Mouse (Mus musculus) liver, embryonic 16.5 days (tissue): ENCODE results near the gene Emc7. TPM values are rescaled to one million over a fixed set of nuclear protein-coding genes. Genes with fewer than 3 reads are reported as not detected.

Source experiments
- ATAC-seq: fragments of 200-750 bp; cut with Nextera tagmentation; 2 replicates; pipeline ENCODE4 v1.8.0; 2017; ENCODE audit warnings: low read depth, mild to moderate bottlenecking, moderate number of reproducible peaks, moderate library complexity
- H3K27ac ChIP-seq: fragments of 300-500 bp; sonication (generic); 2 replicates; pipeline ENCODE4 v1.5.1; 2014; ENCODE audit warnings: mild to moderate bottlenecking, low read length
- H3K27me3 ChIP-seq: fragments of 300-500 bp; sonication (generic); 2 replicates; pipeline ENCODE4 v1.6.1; 2014; ENCODE audit warnings: low read depth, low read length, mixed read lengths; ENCODE audit not compliant: control insufficient read depth, insufficient read depth
- H3K36me3 ChIP-seq: fragments of 300-500 bp; sonication (generic); 2 replicates; pipeline ENCODE4 v1.6.1; 2014; ENCODE audit warnings: mild to moderate bottlenecking; ENCODE audit not compliant: control insufficient read depth, insufficient read depth
- H3K4me1 ChIP-seq: fragments of 300-500 bp; sonication (generic); 2 replicates; pipeline ENCODE4 v1.6.1; 2014; ENCODE audit warnings: low read depth, low read length, mixed read lengths; ENCODE audit not compliant: control insufficient read depth
- H3K4me2 ChIP-seq: fragments of 300-500 bp; sonication (generic); 2 replicates; pipeline ENCODE4 v1.6.1; 2014; ENCODE audit warnings: low read depth, low read length, mixed read lengths
- H3K4me3 ChIP-seq: fragments of 300-500 bp; sonication (generic); 2 replicates; pipeline ENCODE4 v1.5.1; 2014; ENCODE audit warnings: low read depth, mild to moderate bottlenecking, low read length
- H3K9ac ChIP-seq: fragments of 300-500 bp; sonication (generic); 2 replicates; pipeline ENCODE4 v1.6.1; 2014; ENCODE audit warnings: low read depth, low read length
- H3K9me3 ChIP-seq: fragments of 300-500 bp; sonication (generic); replicated peaks from 2 replicates; pipeline ENCODE4 v1.6.1; 2016; ENCODE audit warnings: low read length; ENCODE audit not compliant: control insufficient read depth
- WGBS: fragments of 180-500 bp; shearing (Covaris S2); extraction: QIAGEN DNeasy Blood & Tissue Kit; methylation state at CpG from one replicate; pipeline ENCODE4 v1.1.7; 2014; ENCODE audit not compliant: insufficient replicate concordance; 5-methylcytosine and 5-hydroxymethylcytosine counted together
- polyA plus RNA-seq: library from polyadenylated mRNA; unstranded; fragments of >200 nt; fragmentation: Nextera tagmentation; extraction: Ambion mirVana; gene quantifications from 2 replicates; pipeline ENCODE4 v1.2.1, GENCODE M21; 2015

Gene Emc7
- polyA plus RNA-seq, 1 experiment from 2014 or later: 12.9 TPM

GRCm38 (mm10) chr2:112484886-112485285, 30.1 kb downstream of the Emc7 start:
- Histone ChIP-seq H3K4me2 (no peak overlapping the region), H3K36me3 (no peaks in the 10 kb centered on the region), H3K9ac (no peak overlapping the region), H3K4me1 (no peaks in the 10 kb centered on the region), H3K27ac (no peak overlapping the region), H3K27me3 (no peaks in the 10 kb centered on the region), H3K9me3 (no peaks in the 10 kb centered on the region), H3K4me3 (no peak overlapping the region)
- 69% methylated on average over 2 of the region's 2 CpGs for WGBS
- ATAC-seq: no peak

GRCm38 (mm10) chr2:112490483-112491196, 35.8 kb downstream of the Emc7 start:
- H3K9ac ChIP-seq: no peak overlapping the region
- 73% methylated on average over 11 of the region's 11 CpGs for whole genome bisulfite sequencing

GRCm38 (mm10) chr2:112491629-112492028, 36.8 kb downstream of the Emc7 start:
- Histone ChIP-seq H3K27me3 (no peaks in the 10 kb centered on the region), H3K4me2 (no peak overlapping the region), H3K9me3 (no peaks in the 10 kb centered on the region), H3K36me3 (no peaks in the 10 kb centered on the region), H3K4me1 (peaks cover 16% of the 10 kb centered on the region), H3K4me3 (no peak overlapping the region), H3K9ac (no peak overlapping the region), H3K27ac (no peak overlapping the region)
- no peak for ATAC-seq
- WGBS: 52% methylated on average over 5 of the region's 5 CpGs

More at GRCm38 (mm10) chr2:112490483-112491196, 35.8 kb downstream of the Emc7 start:
- no peaks in the 10 kb centered on the region for H3K27me3 ChIP-seq
- no peak overlapping the region for H3K27ac ChIP-seq
- ATAC-seq: no peak
- H3K4me1 ChIP-seq: peaks cover 16% of the 10 kb centered on the region
- no peaks in the 10 kb centered on the region for H3K36me3 ChIP-seq
- H3K4me2 ChIP-seq: no peak overlapping the region
- H3K9me3 ChIP-seq: no peaks in the 10 kb centered on the region
- H3K4me3 ChIP-seq: no peak overlapping the region

- H3K4me3 ChIP-seq: peak overlapping the region; percentile 84
- peak overlapping the region; percentile 95 for H3K4me2 ChIP-seq
- peak overlapping the region; percentile 96 for H3K9ac ChIP-seq
- no peaks in the 10 kb centered on the region for H3K9me3 ChIP-seq
- H3K4me1 ChIP-seq: peaks cover 16% of the 10 kb centered on the region
- no peaks in the 10 kb centered on the region for H3K27me3 ChIP-seq
- peak overlapping the region; percentile 94 for H3K27ac ChIP-seq
- no peaks in the 10 kb centered on the region for H3K36me3 ChIP-seq
- ATAC-seq: 0 out of 2 replicates have a peak, but pooled peaks have one; percentile 10
- 9% methylated on average over 9 of the region's 9 CpGs for WGBS
Measured at GRCm38 (mm10) chr2:112492431-112492855, 37.6 kb downstream of the Emc7 start.

- WGBS: under 1% methylated on average over 65 of the region's 87 CpGs
- Histone ChIP-seq H3K4me1 (peaks cover 17% of the 10 kb centered on the region), H3K9ac (peak within 1 kb of the TSS; percentile 96), H3K27ac (peak within 1 kb of the TSS; percentile 94), H3K27me3 (no peaks in the 10 kb centered on the region), H3K36me3 (no peaks in the 10 kb centered on the region), H3K4me3 (peak within 1 kb of the TSS; percentile 84), H3K9me3 (no peaks in the 10 kb centered on the region), H3K4me2 (peak within 1 kb of the TSS; percentile 95)
- ATAC-seq: peak; percentile 88
Measured at GRCm38 (mm10) chr2:112492856-112493538, 38.2 kb downstream of the Emc7 start, which contains the start of gene Aven. Gene Aven (plus strand): TSS chr2:112492964.

GRCm38 (mm10) chr2:112493539-112494260, 38.9 kb downstream of the Emc7 start:
- WGBS: 22% methylated on average over 11 of the region's 11 CpGs

GRCm38 (mm10) chr2:112497851-112498250, 43.1 kb downstream of the Emc7 start:
- Histone ChIP-seq H3K4me3 (no peak overlapping the region), H3K4me1 (peaks cover 11% of the 10 kb centered on the region), H3K9me3 (no peaks in the 10 kb centered on the region), H3K9ac (no peak overlapping the region), H3K27ac (no peak overlapping the region), H3K4me2 (no peak overlapping the region), H3K27me3 (no peaks in the 10 kb centered on the region), H3K36me3 (no peaks in the 10 kb centered on the region)
- ATAC-seq: no peak
- 73% methylated on average over 7 of the region's 7 CpGs for WGBS

More at GRCm38 (mm10) chr2:112493539-112494260, 38.9 kb downstream of the Emc7 start:
- H3K36me3 ChIP-seq: no peaks in the 10 kb centered on the region
- peak overlapping the region; percentile 96 for H3K9ac ChIP-seq
- H3K4me1 ChIP-seq: peaks cover 20% of the 10 kb centered on the region
- H3K4me2 ChIP-seq: peak overlapping the region; percentile 95
- no peaks in the 10 kb centered on the region for H3K9me3 ChIP-seq
- no peaks in the 10 kb centered on the region for H3K27me3 ChIP-seq
- no peak for ATAC-seq
- H3K4me3 ChIP-seq: peak overlapping the region; percentile 84
- H3K27ac ChIP-seq: peak overlapping the region; percentile 94

- Histone ChIP-seq H3K4me1 (peaks cover 5% of the 10 kb centered on the region), H3K9me3 (no peaks in the 10 kb centered on the region), H3K36me3 (no peaks in the 10 kb centered on the region), H3K9ac (no peak overlapping the region), H3K27me3 (no peaks in the 10 kb centered on the region), H3K4me2 (no peak overlapping the region), H3K4me3 (no peak overlapping the region), H3K27ac (no peak overlapping the region)
- 7% methylated on average over 6 of the region's 6 CpGs for WGBS
- peak; percentile 85 for ATAC-seq
Measured at GRCm38 (mm10) chr2:112501209-112501608, 46.4 kb downstream of the Emc7 start.
